Mouse (Mus musculus): ENCODE measurements around the gene Klf13.

- no peak for TF ChIP-seq CHD2 (IDR thresholded peaks at IDR 0.05; ENCODE audit: low read depth, low read length)
- no peak for TF ChIP-seq ZC3H11A (IDR thresholded peaks at IDR 0.05; ENCODE audit: borderline replicate concordance, low read depth, low read length)
- no peak for TF ChIP-seq HCFC1 (IDR thresholded peaks at IDR 0.05; ENCODE audit: borderline replicate concordance, insufficient read depth, low read length)
- TF ChIP-seq MAFK (IDR thresholded peaks at IDR 0.05; ENCODE audit: insufficient read depth, low read depth, low read length): no peak
- TF ChIP-seq ZNF384 (IDR thresholded peaks at IDR 0.05; ENCODE audit: low read depth, low read length): no peak
These were observed 47.1 kb upstream of the Klf13 start for GRCm38 (mm10) chr7:63985696-63986406.
